9 mouse cellular contexts compared by ENCODE assay signal in the genomic region with DNA sequence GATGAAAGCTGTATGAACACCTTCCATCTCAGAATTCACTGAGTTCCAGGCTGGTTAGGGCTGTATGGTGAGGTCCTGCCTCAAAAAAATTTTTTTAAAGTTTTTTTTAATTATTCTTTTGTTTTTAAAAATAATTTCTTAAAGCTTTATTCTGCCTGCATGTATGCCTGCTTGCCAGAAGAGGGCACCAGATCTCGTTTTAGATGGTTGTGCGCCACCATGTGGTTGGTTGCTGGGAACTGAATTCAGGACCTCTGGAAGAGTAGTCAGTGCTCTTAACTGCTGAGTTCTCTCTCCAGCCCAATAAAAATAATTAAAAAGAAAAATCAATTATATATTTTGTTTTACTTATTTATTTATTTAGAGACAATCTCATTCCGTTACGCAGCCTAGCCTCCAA. TPM values are rescaled to one million over a fixed set of nuclear protein-coding genes. Genes with fewer than 3 reads are reported as not detected.
DNase-seq lines count a peak whose midpoint lies in the region; ATAC-seq and TF ChIP-seq lines count a peak whose summit lies in the region.
"Had no signal": no experiment of that assay in that cellular context is flagged by ENCODE, and none has a peak within 500 bp of the region (broad histone marks: within the 10 kb centered on the region; RNA-seq: fewer than 3 reads in every experiment).

No protein-coding gene starts in this region.

- H3K36me3 ChIP-seq in intestine, postnatal 0 days (ENCODE audit: control insufficient read depth, insufficient read depth) = no peaks in the 10 kb centered on the region
- no peaks in the 10 kb centered on the region for H3K36me3 ChIP-seq in intestine, embryonic 15.5 days
- H3K36me3 ChIP-seq in CH12.LX (replicated peaks in 1 of 2; ENCODE audit: control insufficient read depth in 1 of 2, insufficient read depth in 1 of 2, low read length in 1 of 2) = no peaks in the 10 kb centered on the region
- H3K36me3 ChIP-seq in embryonic facial prominence, embryonic 11.5 days (replicated peaks; ENCODE audit: control insufficient read depth, insufficient read depth, low read depth, low read length) = no peaks in the 10 kb centered on the region

- no peaks in the 10 kb centered on the region for H3K4me1 ChIP-seq in intestine, postnatal 0 days (replicated peaks; ENCODE audit: control insufficient read depth, insufficient read depth, low read length)
- H3K4me1 ChIP-seq in intestine, embryonic 15.5 days (replicated peaks) = no peaks in the 10 kb centered on the region
- peaks cover 0 to 15% of the 10 kb centered on the region in 2 experiments; a peak in 2 of 4 replicates for H3K4me1 ChIP-seq in CH12.LX (ENCODE audit: control insufficient read depth in 1 of 2, insufficient read depth in 2 of 2)
- no peaks in the 10 kb centered on the region for H3K4me1 ChIP-seq in embryonic facial prominence, embryonic 11.5 days (ENCODE audit: control insufficient read depth, insufficient read depth, low read length)

- H3K9me3 ChIP-seq in intestine, postnatal 0 days (ENCODE audit: control insufficient read depth) = no peaks in the 10 kb centered on the region
- no peaks in the 10 kb centered on the region for H3K9me3 ChIP-seq in intestine, embryonic 15.5 days
- H3K9me3 ChIP-seq in CH12.LX (replicated peaks; ENCODE audit: low read length) = no peaks in the 10 kb centered on the region
- H3K9me3 ChIP-seq in embryonic facial prominence, embryonic 11.5 days (replicated peaks; ENCODE audit: control insufficient read depth, low read length) = no peaks in the 10 kb centered on the region

- dilution Hi-C loops in CH12.LX (cut with MboI; ENCODE audit: extremely low pct_ligation_motif_present, extremely low pct_unique_long_range_greater_than_20kb, low sequenced_read_pairs) = no loop called here

- no peak for TF ChIP-seq POLR2A in CH12.LX (IDR thresholded peaks at IDR 0.05; ENCODE audit: low read depth, low read length)

- intact Hi-C loops in left cerebral cortex, postnatal 36 days (cut with DNase I) = loop anchor here (5.0 kb wide), 1 partner anchor 91 kb away; no protein-coding TSS in a partner anchor

- in situ Hi-C loops in CH12.LX (cut with MboI; ENCODE audit: low pct_ligation_motif_present, low pct_unique_long_range_greater_than_20kb, low sequenced_read_pairs) = no loop called here

- WGBS in intestine, postnatal 0 days = 18% methylated on average over 4 of the region's 4 CpGs
- WGBS in intestine, embryonic 15.5 days = 13% methylated on average over 4 of the region's 4 CpGs
- WGBS in embryonic facial prominence, embryonic 11.5 days = 9% methylated on average over 4 of the region's 4 CpGs

- TF ChIP-seq CTCF in intestine, postnatal 0 days (IDR thresholded peaks at IDR 0.05; ENCODE audit: low read depth) = peak; percentile 90
- TF ChIP-seq CTCF in CH12.LX (conservative IDR thresholded peaks at IDR 0.05 in 1 of 2, IDR thresholded peaks at IDR 0.05 in 1 of 2; ENCODE audit: low read depth in 2 of 2, low read length in 2 of 2) = peak; percentile 95 to 99

- H3K4me3 ChIP-seq in intestine, postnatal 0 days (ENCODE audit: low read depth, low read length) = no peak overlapping the region
- no peak overlapping the region for H3K4me3 ChIP-seq in intestine, embryonic 15.5 days (replicated peaks)
- peak overlapping the region; percentile 46 to 65 (median 54) for H3K4me3 ChIP-seq in CH12.LX (replicated peaks in 1 of 3; ENCODE audit: low read depth in 2 of 3, low read length in 2 of 3, poor library complexity in 1 of 3)
- H3K4me3 ChIP-seq in embryonic facial prominence, embryonic 11.5 days (ENCODE audit: low read depth, low read length) = no peak overlapping the region

- DNase-seq in CH12.LX (ENCODE audit: extremely low read depth) = peak; percentile 87
- DNase-seq in adrenal gland, adult 2 months = peak; percentile 58
- peak; percentile 73 for DNase-seq in embryonic facial prominence, embryonic 11.5 days (ENCODE audit: low spot score)
- peak; percentile 26 to 40 for DNase-seq in left cerebral cortex, postnatal 36 days (ENCODE audit: low spot score in 2 of 2)
- peak; percentile 17 for DNase-seq in skeletal muscle tissue, adult 2 months (ENCODE audit: low read depth, low spot score)
- DNase-seq in yolk sac, embryonic 10.5 days (ENCODE audit: low spot score) = no peak

- no peak overlapping the region for H3K9ac ChIP-seq in intestine, postnatal 0 days (ENCODE audit: low read depth, low read length)
- H3K9ac ChIP-seq in intestine, embryonic 15.5 days = no peak overlapping the region
- peak overlapping the region; percentile 77 for H3K9ac ChIP-seq in CH12.LX (ENCODE audit: insufficient read depth, low read depth)
- no peak overlapping the region for H3K9ac ChIP-seq in embryonic facial prominence, embryonic 11.5 days (replicated peaks; ENCODE audit: low read length)

- H3K27ac ChIP-seq in intestine, postnatal 0 days (ENCODE audit: low read depth, low read length) = no peak overlapping the region
- no peak overlapping the region for H3K27ac ChIP-seq in intestine, embryonic 15.5 days
- peak overlapping the region; percentile 66; the same call in 1 of the 2 replicates for H3K27ac ChIP-seq in CH12.LX (ENCODE audit: insufficient read depth, low read depth)
- no peak overlapping the region for H3K27ac ChIP-seq in embryonic facial prominence, embryonic 11.5 days (replicated peaks; ENCODE audit: low read depth, low read length)
- H3K27ac ChIP-seq: macrophage had no signal

- TF ChIP-seq EP300 in CH12.LX (IDR thresholded peaks at IDR 0.05; ENCODE audit: low read length) = peak; percentile 27; the same call in 1 of the 2 replicates

- 0 out of 2 replicates have a peak, but pooled peaks cover 3% of the 10 kb centered on the region for H3K27me3 ChIP-seq in intestine, postnatal 0 days (replicated peaks; ENCODE audit: control insufficient read depth, insufficient read depth, low read length)
- H3K27me3 ChIP-seq in intestine, embryonic 15.5 days (replicated peaks) = no peaks in the 10 kb centered on the region
- peaks cover 20% of the 10 kb centered on the region for H3K27me3 ChIP-seq in CH12.LX (replicated peaks)
- H3K27me3 ChIP-seq in embryonic facial prominence, embryonic 11.5 days (ENCODE audit: control insufficient read depth, insufficient read depth, low read length) = no peaks in the 10 kb centered on the region

- no peak for ATAC-seq in intestine, postnatal 0 days
- ATAC-seq in intestine, embryonic 15.5 days = no peak
- ATAC-seq in embryonic facial prominence, embryonic 11.5 days (replicated peaks; ENCODE audit: insufficient number of reproducible peaks, low FRiP score, low TSS enrichment, low read depth) = no peak

- TF ChIP-seq RAD21 in CH12.LX (IDR thresholded peaks at IDR 0.05; ENCODE audit: low read depth, low read length) = peak; percentile 53

- H3K79me2 ChIP-seq in CH12.LX (replicated peaks; ENCODE audit: control insufficient read depth, extremely low read depth, insufficient read depth, poor library complexity, severe bottlenecking) = no peaks in the 10 kb centered on the region

- no peak overlapping the region for H3K4me2 ChIP-seq in intestine, postnatal 0 days (replicated peaks; ENCODE audit: low read depth)
- H3K4me2 ChIP-seq in intestine, embryonic 15.5 days (replicated peaks) = no peak overlapping the region
- H3K4me2 ChIP-seq in CH12.LX (ENCODE audit: insufficient read depth, low read depth, poor library complexity, severe bottlenecking) = peak overlapping the region; percentile 53
- H3K4me2 ChIP-seq in embryonic facial prominence, embryonic 11.5 days (ENCODE audit: low read depth, low read length) = no peak overlapping the region

RNA-seq across cellular contexts. Expression of a gene that starts 11.8 kb away (rescaled TPM):
- polyA plus RNA-seq in intestine, postnatal 0 days (2015; fragmentation: Nextera tagmentation; extraction: Ambion mirVana) = 68.7 and 71.6 TPM in 2 replicates
- 12.2 and 13.3 TPM in 2 replicates for polyA plus RNA-seq in intestine, embryonic 15.5 days (2015; fragmentation: Nextera tagmentation; extraction: Ambion mirVana)
- total RNA-seq in CH12.LX (2012; rRNA removed) (6.1 and 6.8 TPM in 2 replicates), CH12.LX (2014; rRNA removed) (4.2 and 4.4 TPM in 2 replicates)
- 5.4 and 6.0 TPM in 2 replicates for polyA plus RNA-seq in CH12.LX (2012; ENCODE audit: insufficient read length, low read depth)
- 10 to 100 TPM; 41.5 to 60.9 TPM for total RNA-seq in adrenal gland, adult 2 months (2021)
- polyA plus RNA-seq in adrenal gland, adult 2 months (2012; rRNA removed) = 111 TPM in 2 replicates
- polyA plus RNA-seq in embryonic facial prominence, embryonic 11.5 days (2014; fragmentation: Nextera tagmentation; extraction: Ambion mirVana) = 13.0 and 14.9 TPM in 2 replicates
- total RNA-seq in left cerebral cortex, postnatal 36 days (2021) = 10 to 100 TPM in 1 of 2 experiments, 1 to 10 TPM in 1; 9.4 to 11.7 TPM

RNA-seq across cellular contexts. Expression of a gene that starts 31.7 kb away (rescaled TPM):
- 31.4 and 36.6 TPM in 2 replicates for polyA plus RNA-seq in intestine, postnatal 0 days (2015; fragmentation: Nextera tagmentation; extraction: Ambion mirVana)
- 1.3 and 2.5 TPM in 2 replicates for polyA plus RNA-seq in intestine, embryonic 15.5 days (2015; fragmentation: Nextera tagmentation; extraction: Ambion mirVana)
- not detected in 2 replicates for total RNA-seq in CH12.LX (2012; rRNA removed)
- not detected in 2 replicates for total RNA-seq in CH12.LX (2014; rRNA removed)
- not detected in 2 replicates for polyA plus RNA-seq in CH12.LX (2012; ENCODE audit: insufficient read length, low read depth)
- not detected for total RNA-seq in adrenal gland, adult 2 months (2021)
- 0.20 and 0.22 TPM in 2 replicates for polyA plus RNA-seq in adrenal gland, adult 2 months (2012; rRNA removed)
- not detected in 2 replicates for polyA plus RNA-seq in embryonic facial prominence, embryonic 11.5 days (2014; fragmentation: Nextera tagmentation; extraction: Ambion mirVana)
- total RNA-seq in left cerebral cortex, postnatal 36 days (2021) = not detected

RNA-seq across cellular contexts. Expression of a gene that starts 43.9 kb away (rescaled TPM):
- polyA plus RNA-seq in intestine, postnatal 0 days (2015; fragmentation: Nextera tagmentation; extraction: Ambion mirVana) = 0.94 and 1.0 TPM in 2 replicates
- polyA plus RNA-seq in intestine, embryonic 15.5 days (2015; fragmentation: Nextera tagmentation; extraction: Ambion mirVana) = 2.1 and 2.7 TPM in 2 replicates
- total RNA-seq in CH12.LX (2012; rRNA removed) (0.55 and 0.84 TPM in 2 replicates), CH12.LX (2014; rRNA removed) (0.31 and 0.50 TPM in 2 replicates)
- 0.94 and 1.1 TPM in 2 replicates for polyA plus RNA-seq in CH12.LX (2012; ENCODE audit: insufficient read length, low read depth)
- 1 to 10 TPM; 5.3 to 8.2 TPM for total RNA-seq in adrenal gland, adult 2 months (2021)
- polyA plus RNA-seq in adrenal gland, adult 2 months (2012; rRNA removed) = 2.3 and 3.0 TPM in 2 replicates
- 4.1 and 4.7 TPM in 2 replicates for polyA plus RNA-seq in embryonic facial prominence, embryonic 11.5 days (2014; fragmentation: Nextera tagmentation; extraction: Ambion mirVana)
- 10 to 100 TPM; 33.7 to 34.1 TPM for total RNA-seq in left cerebral cortex, postnatal 36 days (2021)

RNA-seq across cellular contexts. Expression of a gene that starts 45.2 kb away (rescaled TPM):
- polyA plus RNA-seq in intestine, postnatal 0 days (2015; fragmentation: Nextera tagmentation; extraction: Ambion mirVana) = 0.85 and 1.2 TPM in 2 replicates
- polyA plus RNA-seq in intestine, embryonic 15.5 days (2015; fragmentation: Nextera tagmentation; extraction: Ambion mirVana) = 22.4 and 34.2 TPM in 2 replicates
- total RNA-seq in CH12.LX (2012; rRNA removed) (not detected in 2 replicates), CH12.LX (2014; rRNA removed) (not detected in 2 replicates)
- not detected in 2 replicates for polyA plus RNA-seq in CH12.LX (2012; ENCODE audit: insufficient read length, low read depth)
- total RNA-seq in adrenal gland, adult 2 months (2021) = 1 to 10 TPM; 3.0 to 7.7 TPM
- 1.8 and 2.8 TPM in 2 replicates for polyA plus RNA-seq in adrenal gland, adult 2 months (2012; rRNA removed)
- 24.8 and 30.4 TPM in 2 replicates for polyA plus RNA-seq in embryonic facial prominence, embryonic 11.5 days (2014; fragmentation: Nextera tagmentation; extraction: Ambion mirVana)
- 10 to 100 TPM; 65.9 to 80.3 TPM for total RNA-seq in left cerebral cortex, postnatal 36 days (2021)
- polyA plus RNA-seq: macrophage had no signal

RNA-seq across cellular contexts. Expression of a gene that starts 49.6 kb away (rescaled TPM):
- not detected in 2 replicates for polyA plus RNA-seq in intestine, postnatal 0 days (2015; fragmentation: Nextera tagmentation; extraction: Ambion mirVana)
- not detected in 2 replicates for polyA plus RNA-seq in intestine, embryonic 15.5 days (2015; fragmentation: Nextera tagmentation; extraction: Ambion mirVana)
- total RNA-seq in CH12.LX (2012; rRNA removed) = not detected in 2 replicates
- total RNA-seq in CH12.LX (2014; rRNA removed) = not detected in 2 replicates
- not detected in 2 replicates for polyA plus RNA-seq in CH12.LX (2012; ENCODE audit: insufficient read length, low read depth)
- not detected for total RNA-seq in adrenal gland, adult 2 months (2021)
- polyA plus RNA-seq in adrenal gland, adult 2 months (2012; rRNA removed) = not detected in 2 replicates
- not detected in 2 replicates for polyA plus RNA-seq in embryonic facial prominence, embryonic 11.5 days (2014; fragmentation: Nextera tagmentation; extraction: Ambion mirVana)
- total RNA-seq in left cerebral cortex, postnatal 36 days (2021) = 1 to 10 TPM in 1 of 2 experiments, under 1 TPM in 1; 0.50 to 2.1 TPM
- polyA plus RNA-seq: macrophage had no signal

Comparison
In these comparisons a context has a peak if more than half of its experiments do, and no peak if none do; other contexts are left out.
1. H3K4me3 ChIP-seq: peak in CH12.LX (3 of 3); none in intestine, postnatal 0 days (single experiment), intestine, embryonic 15.5 days (single experiment) and embryonic facial prominence, embryonic 11.5 days (single experiment).